Mouse (Mus musculus) gastrocnemius, postnatal 10 days (tissue): ENCODE measurements around the gene Prrg2. TPM values are rescaled to one million over a fixed set of nuclear protein-coding genes. Genes with fewer than 3 reads are reported as not detected.

ENCODE experiments used
- DNase-seq: peaks from one replicate; pipeline ENCODE4 v3.0.0; 2021; ENCODE audit warnings: mixed read lengths
- microRNA-seq, 2 experiments: library from miRNA; unstranded; fragments of <30 nt; microRNA quantifications; one replicate each; pipeline ENCODE4 v1.2.0; 2021
- total RNA-seq, 2 experiments: library from RNA; stranded (reverse); gene quantifications; 2 replicates each; pipeline ENCODE4 v1.2.3; 2021

Gene Prrg2
- total RNA-seq, 2 experiments from 2014 or later: 8.5 to 10.7 TPM

- no peak for DNase-seq
Observed at GRCm38 (mm10) chr7:45007846-45008245, 54.6 kb downstream of the Prrg2 start.

DNA sequence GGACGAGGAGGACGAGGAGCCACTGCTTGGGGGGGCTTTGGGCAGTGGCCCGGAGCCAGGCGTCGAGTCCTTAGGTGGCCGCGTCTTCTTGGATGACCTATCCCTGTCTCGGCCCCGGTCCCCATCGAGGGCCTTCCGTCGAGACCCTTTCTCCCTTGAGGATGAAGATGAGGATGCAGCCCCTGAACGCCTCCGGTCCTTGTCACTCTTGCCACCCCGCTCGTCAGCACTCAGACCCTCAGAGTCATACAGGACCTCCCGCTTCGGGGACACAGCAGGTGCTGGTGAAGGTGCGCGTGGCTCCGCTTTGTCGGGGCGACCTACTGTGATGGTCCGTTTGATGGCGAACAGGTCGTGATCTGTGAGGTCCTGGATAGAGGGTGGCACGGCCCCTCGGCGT, 55.3 kb downstream of the Prrg2 start:
- DNase-seq: no peak

DNA sequence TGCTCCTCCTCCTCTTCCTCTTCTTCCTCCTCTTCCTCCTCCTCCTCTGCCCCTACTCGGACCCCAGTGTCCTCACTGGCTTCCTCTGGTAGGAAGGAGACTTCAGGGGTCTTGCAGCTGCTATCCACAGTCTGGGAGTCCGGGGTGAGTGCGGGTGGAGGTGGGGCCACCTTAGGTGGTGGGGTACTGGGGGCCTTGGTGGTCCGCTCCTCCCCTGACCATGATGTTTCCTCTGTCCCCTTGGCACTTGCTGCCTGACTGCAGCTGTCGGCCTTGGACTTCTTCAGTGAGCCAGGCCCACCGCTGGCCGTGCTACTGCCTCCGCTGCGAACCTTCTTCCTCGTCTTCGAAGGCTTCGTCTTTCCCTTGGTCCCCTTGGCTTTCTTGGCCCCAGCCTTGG, 56.0 kb downstream of the Prrg2 start:
- no peak for DNase-seq

DNA sequence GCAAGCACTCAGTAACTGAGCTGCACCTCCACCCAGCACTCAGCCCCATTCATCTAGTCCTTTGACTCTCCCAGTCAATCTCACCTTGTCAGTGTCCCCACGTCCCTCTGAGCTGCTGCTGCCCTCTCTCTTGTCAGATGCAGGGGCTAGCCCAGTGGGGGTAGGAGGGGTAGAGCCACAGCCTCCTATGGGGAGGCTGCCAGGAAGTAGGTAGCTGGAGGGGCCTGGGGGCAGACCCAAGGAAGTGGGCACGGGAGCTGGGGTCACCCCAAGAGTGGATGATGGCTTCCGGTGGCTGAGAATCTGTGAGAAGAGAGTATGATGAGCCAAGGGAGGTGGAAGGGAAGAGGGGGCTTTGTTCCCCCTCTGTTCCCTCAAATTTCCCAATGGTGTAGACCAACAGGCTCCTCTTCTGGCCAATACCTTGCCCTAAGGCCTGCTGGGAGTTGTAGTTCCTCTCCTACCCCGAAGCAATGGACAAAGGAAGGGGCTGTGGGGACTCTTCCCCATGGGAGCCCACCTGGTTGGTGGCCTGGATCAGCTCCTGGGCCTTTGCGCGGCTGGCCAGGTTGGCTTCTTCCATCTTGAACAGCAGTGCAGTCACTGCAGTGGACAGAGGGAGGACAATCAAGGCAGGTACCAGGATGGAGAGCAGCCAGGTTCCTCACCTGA, 57.0 kb downstream of the Prrg2 start:
- no peak for DNase-seq

DNA sequence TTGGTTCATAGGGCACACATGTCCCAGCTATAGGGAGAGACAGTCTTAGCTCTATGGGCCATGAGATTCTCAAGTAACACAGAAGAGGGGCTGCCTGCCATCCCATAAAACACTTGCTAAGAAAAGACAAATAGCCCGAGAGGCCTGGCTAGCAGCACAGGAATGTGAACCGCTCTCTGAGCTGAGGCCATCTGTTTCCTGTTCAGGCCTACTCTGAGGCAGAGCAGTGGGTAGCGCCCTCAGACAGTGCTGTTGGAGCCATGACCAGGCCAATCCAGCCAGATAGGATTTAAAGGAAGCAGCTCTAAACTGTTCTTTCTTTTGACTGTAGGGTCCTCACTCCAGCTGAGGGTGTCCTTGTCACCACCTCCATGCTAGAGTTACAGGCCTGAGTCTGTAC, 57.9 kb downstream of the Prrg2 start:
- no peak for DNase-seq

Small RNAs within 50 kb of the gene (microRNA-seq; reads per million reads assigned to microRNA genes)
- 0.32 to 1.0 reads per million in 2 experiments for gene Mir7054

Other genes with a start within 250 kb of the Prrg2 start
- gene Nup62, start 246.6 kb downstream of the Prrg2 start, total RNA-seq: 10 to 100 TPM; 28.0 to 35.3 TPM
- gene Il4i1, start 246.3 kb downstream of the Prrg2 start, total RNA-seq: 1 to 10 TPM; 1.9 to 2.3 TPM
- 10 to 100 TPM; 55.1 to 60.5 TPM for gene Atf5, start 246.0 kb downstream of the Prrg2 start, total RNA-seq
- 10 to 100 TPM; 84.2 to 86.4 TPM for gene Akt1s1, start 213.7 kb downstream of the Prrg2 start, total RNA-seq
- 10 to 100 TPM; 41.7 to 49.0 TPM for gene Tbc1d17, start 213.6 kb downstream of the Prrg2 start, total RNA-seq
- 10 to 100 TPM; 14.4 to 16.5 TPM for gene Pnkp, start 205.5 kb downstream of the Prrg2 start, total RNA-seq
- 100 to 1,000 TPM; 210 to 216 TPM for gene Ptov1, start 192.9 kb downstream of the Prrg2 start, total RNA-seq
- 10 to 100 TPM; 44.7 to 53.5 TPM for gene Med25, start 170.0 kb downstream of the Prrg2 start, total RNA-seq
- 10 to 100 TPM; 15.0 to 18.1 TPM for gene Fuz, start 166.6 kb downstream of the Prrg2 start, total RNA-seq
- 10 to 100 TPM; 59.0 to 65.0 TPM for gene Ap2a1, start 133.2 kb downstream of the Prrg2 start, total RNA-seq
- gene Tsks, start 119.5 kb downstream of the Prrg2 start, total RNA-seq: not detected
- 1 to 10 TPM; 4.4 to 5.7 TPM for gene Cpt1c, start 87.8 kb downstream of the Prrg2 start, total RNA-seq
- gene Prmt1, start 76.1 kb downstream of the Prrg2 start, total RNA-seq: 100 to 1,000 TPM; 267 to 271 TPM
- 10 to 100 TPM; 26.5 to 35.8 TPM for gene Irf3, start 65.0 kb downstream of the Prrg2 start, total RNA-seq
- 10 to 100 TPM; 10.8 to 14.0 TPM for gene Bcl2l12, start 64.0 kb downstream of the Prrg2 start, total RNA-seq
- gene Scaf1, start 46.3 kb downstream of the Prrg2 start, total RNA-seq: 10 to 100 TPM; 47.7 to 55.8 TPM
- 10 to 100 TPM; 75.5 to 80.6 TPM for gene Rras, start 44.7 kb downstream of the Prrg2 start, total RNA-seq
- 10 to 100 TPM; 36.0 to 43.1 TPM for gene Prr12, start 9.8 kb downstream of the Prrg2 start, total RNA-seq
- gene Nosip, start 248 bp downstream of the Prrg2 start, total RNA-seq: 10 to 100 TPM; 35.9 to 40.5 TPM
- gene Rcn3, start 29.5 kb upstream of the Prrg2 start, total RNA-seq: 100 to 1,000 TPM; 103 to 148 TPM
- 10 to 100 TPM; 70.9 to 75.2 TPM for gene Fcgrt, start 41.2 kb upstream of the Prrg2 start, total RNA-seq
- gene Rps11, start 61.8 kb upstream of the Prrg2 start, total RNA-seq: 100 to 1,000 TPM; 762 to 817 TPM
- 1,000 to 10,000 TPM; 1,164 to 1,215 TPM for gene Rpl13a, start 66.1 kb upstream of the Prrg2 start, total RNA-seq
- not detected for gene Gm45713, start 73.6 kb upstream of the Prrg2 start, total RNA-seq
- gene Flt3l, start 73.8 kb upstream of the Prrg2 start, total RNA-seq: 1 to 10 TPM; 2.3 to 4.3 TPM
- gene Pih1d1, start 91.6 kb upstream of the Prrg2 start, total RNA-seq: 10 to 100 TPM; 46.6 to 48.2 TPM
- gene Aldh16a1, start 91.9 kb upstream of the Prrg2 start, total RNA-seq: 10 to 100 TPM; 23.9 to 28.6 TPM
- gene Slc17a7, start 101.3 kb upstream of the Prrg2 start, total RNA-seq: 1 to 10 TPM; 4.7 to 4.9 TPM
- gene Gfy, start 116.9 kb upstream of the Prrg2 start, total RNA-seq: under 1 TPM; 0.49 to 0.63 TPM
- gene Pth2, start 118.3 kb upstream of the Prrg2 start, total RNA-seq: not detected
- gene Ccdc155, start 142.2 kb upstream of the Prrg2 start, total RNA-seq: 1 to 10 TPM; 2.5 to 2.8 TPM
- gene Dkkl1, start 149.5 kb upstream of the Prrg2 start, total RNA-seq: not detected
- gene Tead2, start 153.1 kb upstream of the Prrg2 start, total RNA-seq: 10 to 100 TPM; 15.6 to 25.9 TPM
- gene Cd37, start 176.4 kb upstream of the Prrg2 start, total RNA-seq: 1 to 10 TPM; 1.8 to 3.4 TPM
- gene Slc6a16, start 178.4 kb upstream of the Prrg2 start, total RNA-seq: not detected
- gene Slc6a21, start 214.8 kb upstream of the Prrg2 start, total RNA-seq: not detected